Mouse (Mus musculus) spleen, adult 18-20 months (tissue): ENCODE measurements around the gene Fnbp1.
A peak's percentile ranks its signal among the peaks of the same experiment; 100 is the strongest.

Experiments
- DNase-seq, 2 experiments: peaks; one replicate each; pipeline ENCODE4 v3.0.0; 2022; ENCODE audit warnings: mixed read lengths in 2 of 2

Fnbp1 gene

DNA sequence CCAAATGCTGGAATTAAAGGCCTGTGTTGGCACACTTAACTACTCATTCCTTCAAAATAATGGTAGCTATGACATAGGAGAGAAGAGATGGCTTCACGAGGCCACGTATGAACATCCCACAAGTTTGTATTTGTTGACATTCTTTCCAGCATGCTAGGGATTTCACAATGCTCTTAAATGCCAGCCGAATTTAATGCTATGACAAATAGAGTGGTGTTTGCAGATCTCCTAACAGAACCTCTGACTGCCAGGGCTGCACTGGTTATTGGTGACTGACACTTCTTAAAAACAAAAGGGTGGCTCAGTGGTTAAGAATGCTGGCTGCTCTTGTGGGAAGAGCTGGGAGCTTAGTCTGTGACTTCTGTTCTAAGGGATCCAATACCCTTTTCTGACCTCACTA, 48.9 kb downstream of the Fnbp1 start:
- no peak for DNase-seq

DNA sequence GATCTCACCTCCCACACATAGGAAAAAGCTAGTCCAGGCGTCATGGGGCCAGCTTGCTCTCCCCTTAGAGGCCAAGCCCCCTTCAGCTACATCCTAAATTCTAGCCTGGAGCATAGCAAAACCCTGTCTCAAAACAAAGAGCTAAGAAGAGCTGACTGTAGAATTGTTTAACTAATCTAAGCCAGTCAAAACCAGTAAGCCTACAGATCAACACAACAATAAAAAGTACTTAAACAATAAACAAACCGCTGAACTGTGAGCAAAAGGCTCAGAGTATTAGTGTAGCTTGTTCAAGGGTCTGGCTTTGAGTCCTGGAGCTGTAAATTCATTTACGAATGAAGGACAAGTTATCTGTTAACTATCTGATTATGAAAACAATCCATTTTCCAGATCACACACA, 50.6 kb downstream of the Fnbp1 start:
- no peak for DNase-seq

DNA sequence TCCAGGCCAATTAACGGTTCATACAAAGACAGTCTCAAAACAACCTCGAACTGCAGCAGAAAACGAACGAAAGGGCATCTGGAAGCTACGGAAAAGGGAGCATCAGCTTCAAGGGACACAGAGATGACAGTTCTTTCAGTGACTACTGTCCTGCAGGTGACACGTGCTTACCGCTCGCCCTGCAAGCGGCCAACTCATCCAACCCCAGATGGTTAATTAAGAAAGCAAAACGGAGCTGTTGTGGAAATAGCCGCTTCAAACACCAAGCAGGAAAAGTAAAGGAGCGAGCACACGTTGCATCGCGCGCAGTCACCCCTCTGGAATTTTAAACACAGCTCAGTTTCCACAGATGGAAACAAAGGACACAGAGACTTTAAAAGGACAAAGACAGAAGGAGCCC, 52.2 kb downstream of the Fnbp1 start:
- DNase-seq: no peak

DNA sequence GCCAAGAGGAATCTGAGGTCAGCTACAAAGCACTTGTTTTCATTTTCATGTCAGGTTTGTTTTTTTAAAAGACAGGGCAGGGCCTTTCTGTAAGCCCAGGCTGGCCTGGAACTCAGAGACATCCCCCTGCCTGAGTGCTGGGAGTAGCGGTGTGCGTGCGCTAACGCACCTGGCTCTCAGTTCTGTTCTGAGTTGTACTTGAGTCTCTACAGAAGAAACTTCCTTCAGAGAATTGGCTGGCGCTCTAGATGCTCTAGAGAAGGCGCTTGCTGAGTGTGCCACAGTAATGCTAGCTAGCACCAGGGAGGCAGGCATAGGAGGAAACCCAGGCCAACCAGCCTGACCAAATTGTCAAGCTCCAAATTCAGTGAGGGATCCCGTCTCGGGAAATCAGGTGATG, 52.9 kb downstream of the Fnbp1 start:
- no peak for DNase-seq

DNA sequence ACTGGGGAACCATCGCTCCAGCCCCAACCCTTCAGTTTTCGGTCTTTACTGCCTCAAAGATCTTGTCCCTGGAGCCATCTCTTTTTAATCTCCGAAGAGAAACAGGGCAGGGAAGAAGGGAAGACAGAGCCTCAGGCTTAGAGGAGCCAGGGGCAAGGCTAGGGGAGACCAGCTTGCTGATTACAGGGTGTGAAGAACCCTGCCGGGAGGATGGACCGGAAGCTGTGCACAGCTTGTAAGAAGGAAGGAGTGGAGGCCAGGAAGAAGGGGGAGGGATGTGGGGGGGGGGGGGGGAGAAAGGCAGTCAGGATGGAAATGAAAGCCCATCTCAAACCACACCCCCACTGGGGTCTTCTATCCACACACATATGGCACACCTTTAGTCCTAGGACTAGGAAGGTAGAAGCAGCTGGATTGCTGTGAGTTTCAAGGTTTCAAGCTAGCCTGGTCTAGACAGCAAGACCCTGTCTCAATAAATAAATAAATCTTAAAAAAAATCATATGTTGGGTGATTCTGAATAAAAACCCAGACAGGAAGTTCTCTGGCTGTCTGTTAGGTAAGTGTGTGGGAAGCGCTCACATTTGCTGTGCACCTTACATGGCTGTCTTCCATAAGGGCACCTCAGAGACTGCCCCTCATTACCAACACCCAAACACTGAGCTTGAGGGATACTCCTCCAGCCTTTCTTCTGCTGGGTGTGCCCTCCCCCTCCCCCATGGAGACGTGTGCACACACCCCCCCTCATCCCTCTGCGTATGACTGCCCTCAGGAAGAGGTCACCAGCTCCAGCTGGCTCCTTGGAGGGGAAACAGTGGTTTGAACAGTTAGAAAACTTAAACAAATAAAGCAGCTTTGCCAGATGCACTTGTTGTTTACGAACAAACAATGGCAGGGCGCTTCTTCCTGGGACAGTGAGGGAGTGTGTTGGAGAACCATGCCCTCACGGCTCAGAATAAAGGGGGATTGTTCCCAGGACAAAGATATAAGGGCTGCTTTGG, 53.8 kb downstream of the Fnbp1 start:
- DNase-seq: no peak

DNA sequence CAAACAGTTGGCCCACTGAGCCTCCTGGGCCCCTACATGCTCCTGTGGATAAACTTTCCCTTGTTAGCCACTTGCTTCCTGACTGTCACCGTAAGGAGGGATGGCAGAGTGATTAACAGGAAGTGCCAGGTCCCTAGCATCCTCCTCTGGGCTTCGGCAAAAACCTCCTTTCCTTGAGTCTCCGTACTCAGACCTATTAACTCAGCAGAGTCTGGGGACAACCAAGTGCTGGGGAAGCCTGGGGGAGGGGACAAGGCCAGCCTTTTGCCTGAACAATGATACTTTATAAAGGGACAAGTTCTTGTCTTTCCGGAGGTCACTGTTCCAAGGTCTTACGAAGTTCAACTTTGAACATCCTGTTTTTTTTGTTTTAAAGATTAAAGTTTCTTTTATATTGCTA, 54.7 kb downstream of the Fnbp1 start:
- no peak for DNase-seq

DNA sequence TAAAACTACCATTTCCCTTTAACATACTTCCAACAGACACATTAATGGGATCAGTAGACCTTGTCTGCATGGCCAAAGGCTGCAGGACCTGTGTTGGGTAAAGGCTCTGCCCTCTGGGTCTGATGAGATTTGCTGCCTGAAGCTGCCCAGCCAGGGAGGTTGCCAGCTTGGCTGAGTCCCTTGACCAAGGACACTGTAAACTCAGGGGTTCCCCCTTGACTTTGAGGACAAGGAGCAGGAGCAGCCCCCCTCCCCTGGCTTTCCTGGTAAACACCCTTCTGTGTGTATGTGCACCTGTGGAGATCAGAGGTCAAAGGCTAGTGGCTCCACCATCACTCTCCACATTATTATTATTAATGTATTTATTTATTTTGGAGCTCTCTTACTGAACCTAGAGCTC, 55.3 kb downstream of the Fnbp1 start:
- DNase-seq: no peak

DNA sequence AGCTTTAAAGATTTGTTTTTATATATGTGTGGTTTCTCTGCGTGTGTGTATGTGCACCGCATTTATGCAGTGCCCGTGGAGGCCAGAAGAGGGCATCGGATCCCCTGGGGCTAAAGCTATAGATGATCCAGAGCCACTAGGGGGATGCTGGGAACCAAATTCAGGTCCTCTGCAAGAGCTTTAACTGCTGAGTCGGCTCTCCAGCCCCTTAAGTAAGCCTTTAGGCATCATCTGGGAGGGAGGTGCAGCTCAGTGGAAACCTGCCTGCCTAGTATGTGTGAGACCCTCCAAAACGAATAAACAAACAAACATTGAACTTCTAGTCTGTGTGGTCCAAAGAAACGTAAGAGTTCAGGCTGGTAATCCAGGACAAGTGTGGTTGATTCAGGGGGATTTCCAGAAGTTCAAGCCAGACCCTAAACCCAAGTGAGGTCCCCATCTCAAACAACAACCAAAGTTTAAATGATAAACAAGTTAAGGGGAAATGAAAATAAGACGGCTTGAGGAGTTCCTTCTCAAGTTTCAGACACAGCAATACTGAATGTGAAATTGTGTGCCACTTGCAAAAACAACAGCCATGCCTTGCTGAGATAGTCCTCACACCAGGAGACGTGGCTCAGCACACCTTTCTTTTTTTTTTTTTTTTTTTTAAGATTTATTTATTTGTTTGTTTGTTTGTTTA, 57.5 kb downstream of the Fnbp1 start:
- no peak for DNase-seq

DNA sequence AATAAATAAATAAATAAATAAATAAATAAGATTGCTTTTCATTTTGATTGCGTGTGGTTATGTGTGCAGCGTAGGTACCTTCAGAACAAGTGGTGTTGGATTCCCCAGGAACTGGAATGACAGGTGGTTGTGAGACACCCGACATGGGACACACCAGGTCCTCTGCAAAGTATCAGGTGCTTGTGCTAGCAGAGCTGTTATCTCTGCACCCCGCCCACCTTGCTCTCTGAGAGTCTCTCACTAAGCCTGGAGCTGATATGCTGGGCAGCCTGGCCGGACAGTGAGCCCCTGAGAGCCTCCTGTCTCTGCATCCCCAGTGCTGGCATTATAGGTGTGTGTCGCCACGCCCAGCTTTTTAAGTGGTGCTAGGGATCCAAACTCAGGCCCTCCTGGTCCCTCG, 58.4 kb downstream of the Fnbp1 start:
- no peak for DNase-seq

DNA sequence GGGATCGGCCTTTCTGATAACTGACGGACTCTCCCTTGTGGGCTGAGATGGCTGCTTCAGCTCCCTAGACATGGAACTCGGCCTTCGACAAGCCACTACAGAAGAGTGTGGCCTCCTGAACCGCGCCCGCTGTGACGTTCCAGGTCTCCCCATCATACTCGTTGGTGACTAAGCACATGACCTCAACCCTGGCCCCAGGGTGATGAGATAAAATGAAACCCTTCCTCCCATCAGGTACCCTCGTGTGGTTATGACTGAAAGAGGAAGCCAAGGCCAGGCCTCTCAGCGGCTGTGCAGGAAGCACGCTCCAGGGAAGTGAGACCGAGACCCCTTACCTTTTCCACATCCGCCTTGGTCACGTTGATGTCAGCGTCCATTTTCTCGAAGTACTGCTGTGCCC, 59.2 kb downstream of the Fnbp1 start:
- peak; percentile 63 to 83 for DNase-seq

DNA sequence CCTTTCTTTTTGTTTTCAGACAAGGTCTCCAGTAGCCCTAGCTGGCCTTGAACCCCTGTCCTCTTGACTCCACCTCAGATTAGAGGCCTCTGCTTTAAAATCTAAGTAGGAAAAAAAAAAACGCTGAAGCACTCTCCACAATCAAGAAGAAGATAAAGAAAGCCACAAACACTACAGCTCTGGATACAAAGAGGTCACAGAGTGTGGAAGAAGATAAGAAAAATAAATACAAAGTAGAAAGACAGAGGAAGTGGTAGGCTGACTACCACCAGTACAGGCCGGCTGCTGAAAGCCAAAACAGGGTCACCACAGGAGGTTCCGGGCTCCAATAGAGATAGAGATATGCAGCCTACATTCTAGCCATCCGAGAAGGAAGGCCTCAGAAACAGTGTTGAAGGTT, 60.5 kb downstream of the Fnbp1 start:
- no peak for DNase-seq

DNA sequence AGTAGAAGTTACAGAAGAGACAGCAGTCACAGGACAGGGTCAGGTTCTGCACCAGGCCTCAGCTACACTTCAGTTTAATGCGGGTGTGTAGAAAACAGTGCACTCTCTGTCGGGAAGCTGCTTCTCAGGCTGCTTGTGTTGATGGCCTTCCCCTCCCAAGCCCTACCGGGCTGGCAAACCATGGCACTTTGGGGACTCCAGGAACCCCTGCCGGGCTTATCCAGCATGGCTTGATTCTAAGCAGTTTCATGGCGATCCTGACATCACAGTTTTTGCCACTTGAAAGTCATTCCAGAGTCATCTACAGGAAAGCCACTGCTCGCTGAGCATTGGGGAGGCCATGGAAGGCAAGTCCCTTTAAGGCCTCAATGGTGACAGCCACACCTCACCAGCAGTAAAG, 62.7 kb downstream of the Fnbp1 start:
- DNase-seq: no peak

DNA sequence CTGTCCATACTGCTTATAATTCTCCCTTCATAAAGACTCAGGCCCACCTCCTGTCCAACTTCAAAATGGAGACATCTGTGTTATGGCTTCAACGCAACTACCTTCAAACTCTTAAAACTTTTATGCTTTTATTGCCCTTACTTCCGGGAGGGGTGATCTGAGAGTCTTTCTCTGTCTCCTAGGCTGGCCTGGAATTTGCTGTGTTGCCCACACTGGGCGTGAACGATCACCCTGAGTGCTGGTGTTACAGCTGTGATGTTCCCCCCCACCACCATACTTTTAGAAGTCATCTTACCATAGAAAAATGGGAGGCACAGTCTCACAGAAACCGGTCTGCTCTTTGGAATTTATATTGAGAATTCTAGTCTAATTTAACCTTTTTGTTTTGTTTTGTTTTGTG, 64.2 kb downstream of the Fnbp1 start:
- DNase-seq: no peak

DNA sequence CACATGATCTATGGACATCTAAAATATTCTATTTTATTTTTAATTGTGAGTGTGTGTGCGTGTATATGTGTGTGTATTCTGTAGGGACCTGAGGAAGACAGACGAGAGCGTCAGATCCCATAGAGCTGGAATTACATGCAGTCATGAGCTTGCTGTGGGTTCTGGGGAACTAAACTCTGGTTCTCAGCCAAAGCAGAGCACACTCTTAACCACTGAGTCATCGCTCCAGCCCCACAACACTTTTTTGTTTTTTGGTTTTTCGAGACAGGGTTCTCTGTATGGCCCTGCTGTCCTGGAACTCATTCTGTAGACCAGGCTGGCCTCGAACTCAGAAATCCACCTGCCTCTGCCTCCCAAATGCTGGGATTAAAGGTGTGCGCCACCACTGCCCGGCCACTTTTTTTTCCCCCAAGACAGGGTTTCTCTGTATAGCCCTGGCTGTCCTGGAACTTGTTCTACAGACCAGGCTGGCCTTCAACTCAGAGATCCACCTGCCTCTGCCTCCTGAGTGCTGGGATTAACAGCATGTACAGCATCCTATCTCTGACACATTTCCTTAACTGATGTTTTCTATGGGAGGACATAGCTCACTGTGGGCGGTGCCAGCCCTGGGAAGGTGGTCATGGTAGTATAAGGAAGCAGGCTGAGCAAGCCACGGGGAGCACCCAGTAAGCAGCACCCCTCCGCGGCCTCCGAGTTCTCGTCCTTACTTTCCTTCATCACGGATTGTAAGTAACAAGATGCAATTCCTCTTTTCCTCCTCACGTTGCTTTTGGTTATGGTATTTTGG, 65.3 kb downstream of the Fnbp1 start:
- DNase-seq: no peak

DNA sequence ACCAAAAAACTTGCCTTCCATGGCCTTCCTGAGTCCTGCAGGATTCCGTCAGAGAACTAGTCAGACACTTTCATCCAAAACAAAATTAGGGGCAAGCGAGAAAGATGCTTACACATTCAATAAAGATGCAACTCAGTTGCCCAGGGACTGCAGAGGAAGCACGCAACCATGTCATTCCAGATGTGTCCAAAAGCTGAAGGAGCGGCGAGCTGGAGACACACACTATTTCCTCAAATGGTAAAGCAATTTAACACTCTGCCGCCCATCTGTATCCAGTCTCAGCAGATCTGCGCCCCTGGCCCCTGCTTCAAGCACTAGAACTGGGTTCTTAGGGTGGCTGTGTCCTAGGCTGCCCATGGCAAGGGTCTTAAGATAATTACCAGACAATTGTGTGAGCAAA, 66.0 kb downstream of the Fnbp1 start:
- DNase-seq: no peak

DNA sequence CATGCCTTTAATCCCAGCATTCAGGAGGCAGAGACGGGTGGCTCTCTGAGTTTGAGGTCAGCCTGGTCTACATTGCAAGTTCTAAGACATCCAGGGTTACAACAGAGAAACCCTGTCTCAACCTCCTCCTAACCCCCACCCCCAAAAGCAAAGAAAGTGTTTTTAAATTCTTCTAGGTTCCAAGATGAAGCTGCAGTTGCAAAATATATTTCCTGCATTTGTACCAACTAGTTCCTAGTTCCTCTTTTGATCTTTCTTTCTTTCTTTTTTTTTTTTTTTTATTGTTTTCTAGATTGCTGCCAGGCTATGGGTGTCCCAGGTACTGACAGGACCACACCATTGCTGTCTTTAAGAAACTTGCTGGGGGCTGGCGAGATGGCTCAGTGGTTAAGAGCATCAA, 66.6 kb downstream of the Fnbp1 start:
- DNase-seq: no peak

DNA sequence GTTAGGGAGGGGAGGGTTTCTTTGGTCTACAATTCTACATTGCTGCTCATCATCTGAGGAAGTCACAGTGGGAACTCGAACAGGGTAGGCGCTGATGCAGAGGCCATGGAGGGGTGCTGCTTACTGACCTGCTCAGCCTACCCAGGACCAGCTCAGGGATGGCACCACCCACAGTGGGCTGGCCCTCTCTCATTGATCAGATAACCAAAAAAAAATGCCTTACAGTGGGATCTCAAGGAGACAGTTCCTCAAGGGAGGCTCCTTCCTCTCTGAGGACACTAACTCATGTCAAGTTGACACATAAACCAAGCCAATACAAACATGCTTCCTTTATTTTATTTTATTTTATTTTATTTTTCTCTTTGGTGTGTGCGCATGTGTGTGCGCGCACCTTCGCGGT, 72.3 kb downstream of the Fnbp1 start:
- no peak for DNase-seq

DNA sequence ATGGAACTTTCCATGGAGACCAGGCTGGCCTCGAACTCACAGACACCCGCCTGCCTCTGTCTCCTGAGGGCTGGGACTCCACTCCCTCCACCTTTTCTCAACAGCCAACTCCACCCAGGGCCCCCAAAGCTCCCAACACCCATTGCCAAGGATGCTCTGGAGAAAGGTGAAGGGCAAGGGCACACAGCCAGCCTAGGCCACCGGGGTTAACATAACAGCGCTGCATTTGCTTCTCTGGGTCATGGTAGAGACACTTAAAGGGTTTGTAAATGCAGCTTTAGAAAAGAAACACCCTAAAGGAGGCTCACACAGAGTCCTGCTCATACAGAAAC, 72.7 kb downstream of the Fnbp1 start:
- DNase-seq: no peak

DNA sequence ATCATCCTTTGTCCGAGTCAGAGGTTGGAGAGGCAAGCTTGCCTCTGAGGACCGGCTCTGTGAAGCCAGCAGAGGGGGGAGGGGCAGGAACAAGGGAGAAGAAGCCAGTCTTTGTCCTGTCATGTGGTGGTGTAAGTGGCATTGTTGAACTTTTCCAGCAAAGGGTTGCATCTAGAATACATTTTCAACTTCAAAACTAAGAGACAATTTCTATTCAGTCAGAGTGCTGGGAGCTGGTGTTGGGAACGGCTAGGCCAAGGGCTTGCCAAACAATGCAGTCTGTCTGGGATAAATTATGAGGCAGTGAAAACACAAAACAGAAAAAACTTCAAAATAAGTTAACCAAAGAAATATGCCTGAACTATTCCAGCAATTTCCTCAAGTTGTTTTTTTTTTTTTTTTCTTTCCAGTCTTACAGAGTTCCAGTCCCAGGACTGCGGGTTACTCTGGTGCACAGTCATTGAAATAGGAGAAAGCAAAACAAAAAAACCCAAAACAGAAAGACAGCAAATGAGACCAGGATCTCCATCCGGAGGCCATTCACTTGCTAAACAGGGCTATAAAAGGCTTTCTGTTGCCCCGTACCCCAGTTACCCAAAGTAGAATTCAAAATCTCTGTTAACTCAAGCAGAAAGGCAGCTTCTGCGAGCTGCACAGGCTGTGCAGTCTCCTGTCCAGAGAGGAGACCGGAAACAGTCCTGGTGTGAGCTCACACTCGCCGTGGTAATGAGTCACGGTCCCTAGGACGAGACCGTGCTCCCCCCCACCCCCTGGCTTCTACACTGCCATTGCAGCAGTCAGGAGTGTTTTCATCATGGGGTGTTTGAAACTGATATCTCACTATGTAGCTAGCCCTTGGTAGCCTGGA, 73.3 kb downstream of the Fnbp1 start:
- DNase-seq: no peak

DNA sequence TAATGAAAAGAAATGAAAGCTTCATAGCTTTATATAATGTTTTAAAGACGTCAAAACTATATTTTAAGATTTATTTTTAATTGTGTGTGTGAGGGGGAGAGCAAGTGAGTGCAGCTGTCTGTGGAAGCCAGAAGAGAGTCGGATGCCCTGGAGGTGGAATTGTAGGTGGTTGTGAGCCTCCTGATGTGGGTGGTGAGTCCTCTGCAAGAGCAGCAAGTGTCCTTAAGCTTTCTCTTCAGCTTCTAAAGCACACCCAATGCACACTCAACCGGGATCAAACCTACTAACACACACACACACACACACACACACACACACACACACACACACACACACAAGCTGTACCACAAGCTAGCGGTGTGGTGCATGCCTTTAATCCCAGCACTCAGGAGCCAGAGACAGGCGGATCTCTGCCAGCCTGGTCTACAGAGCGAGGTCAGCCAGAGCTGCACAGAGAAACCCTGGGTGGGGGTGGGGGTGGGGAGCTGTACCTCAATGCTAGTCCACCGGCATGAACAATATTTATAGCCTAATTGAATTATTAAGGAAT, 74.0 kb downstream of the Fnbp1 start:
- no peak for DNase-seq

DNA sequence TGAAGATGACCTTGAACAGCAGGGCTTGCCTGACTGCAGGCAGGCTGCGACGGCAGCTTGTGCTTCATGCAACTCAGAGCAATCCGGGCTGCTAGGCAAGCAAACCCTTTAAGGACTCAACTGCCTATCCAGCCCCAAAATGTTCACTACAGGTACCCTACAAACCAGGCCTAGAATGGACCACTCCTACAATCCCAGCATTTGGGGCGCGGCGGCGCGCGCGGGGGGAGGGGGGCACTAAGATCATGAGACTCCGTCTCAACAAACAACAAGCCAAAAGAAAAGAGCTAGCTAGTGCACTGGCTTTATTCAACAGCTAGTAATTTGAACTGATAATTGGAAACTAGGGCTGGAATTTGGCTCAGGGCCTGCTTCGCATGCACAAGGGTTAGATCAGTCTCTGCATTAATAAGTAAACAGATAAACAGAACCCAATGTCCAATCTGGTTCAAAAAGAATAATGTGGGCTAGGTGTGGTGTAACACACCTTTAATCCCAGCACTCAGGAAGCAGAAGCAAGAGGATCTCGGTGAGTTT, 74.7 kb downstream of the Fnbp1 start:
- DNase-seq: no peak
